Mouse (Mus musculus) ovary, adult 18-20 months (tissue): ENCODE measurements around the gene Gemin2.
"Not testable (repeated sequence)": the region's sequence is repeated elsewhere in the genome, so short reads cannot be mapped to it uniquely, and the experiment has no call there.

ENCODE experiments used
- DNase-seq: peaks from one replicate; pipeline ENCODE4 v3.0.0; 2022; ENCODE audit warnings: low spot score, mixed read lengths

Gene Gemin2

DNA sequence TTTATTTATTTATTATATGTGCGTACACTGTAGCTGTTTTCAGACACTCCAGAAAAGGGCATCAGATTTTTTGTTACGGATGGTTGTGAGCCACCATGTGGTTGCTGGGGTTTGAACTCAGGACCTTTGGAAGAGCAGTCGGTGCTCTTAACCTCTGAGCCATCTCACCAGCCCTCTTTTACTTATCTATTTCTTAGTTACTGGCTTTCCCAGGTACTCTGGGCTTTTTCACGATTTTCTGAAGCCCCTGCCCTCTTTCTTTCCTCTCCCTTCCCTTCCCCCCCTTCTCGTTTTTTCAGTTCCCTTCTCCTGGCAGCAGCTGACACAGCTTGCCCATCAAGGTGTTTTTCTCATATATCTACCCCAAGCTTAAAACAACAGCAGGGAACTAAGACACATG, 45.0 kb downstream of the Gemin2 start:
- DNase-seq, result not testable (repeated sequence)

DNA sequence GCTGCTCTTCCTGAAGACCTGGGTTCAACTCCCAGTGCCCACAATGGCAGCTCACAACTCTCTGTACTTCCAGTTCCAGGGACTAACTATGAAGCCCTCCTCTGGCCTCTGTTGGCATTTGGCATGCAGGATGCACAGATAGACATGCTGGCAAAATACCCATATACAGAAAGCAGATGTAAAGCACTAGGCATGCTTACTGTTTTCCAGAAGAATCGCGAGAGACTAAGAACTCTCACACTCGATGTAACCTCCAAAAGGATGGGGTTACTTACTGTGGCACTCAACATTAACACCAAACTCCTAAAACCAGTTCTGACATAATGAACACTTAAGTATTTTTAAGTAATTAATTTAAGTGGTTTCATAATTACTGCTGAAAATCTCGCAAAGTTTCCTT, 47.1 kb downstream of the Gemin2 start:
- no peak for DNase-seq

DNA sequence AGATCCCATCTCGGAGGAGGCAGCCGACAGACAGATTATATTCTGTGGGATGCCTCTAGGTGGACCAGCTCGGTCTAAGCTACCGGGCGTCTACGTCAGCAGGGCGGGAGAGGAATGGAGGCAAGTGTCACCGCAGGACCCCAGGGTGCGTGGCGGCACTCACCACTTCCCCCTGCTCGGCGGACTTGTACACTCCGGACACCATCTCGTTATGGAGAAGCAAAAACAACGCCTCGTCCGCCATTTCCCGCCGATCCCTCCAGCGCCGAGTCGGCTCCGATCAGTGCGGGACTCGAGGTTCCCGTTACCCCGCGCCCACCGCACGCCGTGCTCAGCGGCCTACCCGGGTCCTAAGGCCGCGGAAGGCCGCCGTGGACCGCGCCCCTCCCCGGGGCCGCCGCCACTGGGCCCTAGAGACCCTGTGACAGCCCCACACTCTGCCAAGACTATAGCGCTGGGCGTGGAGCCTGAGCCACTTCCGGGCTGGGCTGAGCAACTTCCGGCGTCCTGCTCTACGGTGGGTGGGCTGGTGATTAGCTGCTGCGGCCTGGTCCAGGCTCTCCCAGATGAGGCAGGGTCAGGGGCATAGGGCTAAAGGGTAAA, 47.9 kb downstream of the Gemin2 start, which contains the start of gene Trappc6b:
TSS of gene Trappc6b (minus strand) at position 480 of the 603 bp plus-strand sequence.
- DNase-seq, result peak; percentile 66

DNA sequence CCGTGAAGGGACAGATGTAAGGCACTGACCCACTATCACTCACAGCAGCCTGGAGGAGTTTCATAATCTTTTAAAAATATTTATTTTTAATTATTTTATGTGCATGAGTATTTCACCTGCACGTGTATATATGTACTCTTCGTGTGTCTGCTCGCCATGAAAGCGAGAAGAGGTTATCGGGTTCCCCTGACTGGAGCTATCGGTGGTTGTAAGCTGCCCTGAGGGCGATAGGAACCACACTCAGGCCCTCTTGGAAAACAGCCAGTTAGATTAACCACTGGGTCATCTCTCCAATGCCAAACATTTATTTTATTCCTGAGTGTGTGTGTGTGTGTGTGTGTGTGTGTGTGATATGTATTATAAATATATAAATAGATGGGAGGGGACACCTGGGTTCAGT, 51.6 kb downstream of the Gemin2 start:
- no peak for DNase-seq

DNA sequence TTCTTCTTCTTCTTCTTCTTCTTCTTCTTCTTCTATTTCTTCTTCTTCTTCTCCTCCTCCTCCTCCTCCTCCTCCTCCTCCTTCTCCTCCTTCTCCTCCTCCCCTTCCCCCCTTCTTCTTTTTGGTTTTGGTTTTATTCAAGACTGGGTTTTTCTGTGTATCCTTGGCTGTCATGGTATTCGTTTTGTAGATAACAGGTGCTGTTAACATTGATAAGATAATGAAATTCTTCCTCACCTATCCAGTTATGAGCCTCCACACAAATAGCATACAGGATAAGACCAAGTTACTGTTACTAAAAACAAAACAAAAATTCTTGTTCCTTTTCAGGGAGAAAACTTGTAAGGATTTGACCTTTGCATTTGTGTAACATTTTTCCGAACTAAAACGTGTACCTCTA, 52.6 kb downstream of the Gemin2 start:
- no peak for DNase-seq

DNA sequence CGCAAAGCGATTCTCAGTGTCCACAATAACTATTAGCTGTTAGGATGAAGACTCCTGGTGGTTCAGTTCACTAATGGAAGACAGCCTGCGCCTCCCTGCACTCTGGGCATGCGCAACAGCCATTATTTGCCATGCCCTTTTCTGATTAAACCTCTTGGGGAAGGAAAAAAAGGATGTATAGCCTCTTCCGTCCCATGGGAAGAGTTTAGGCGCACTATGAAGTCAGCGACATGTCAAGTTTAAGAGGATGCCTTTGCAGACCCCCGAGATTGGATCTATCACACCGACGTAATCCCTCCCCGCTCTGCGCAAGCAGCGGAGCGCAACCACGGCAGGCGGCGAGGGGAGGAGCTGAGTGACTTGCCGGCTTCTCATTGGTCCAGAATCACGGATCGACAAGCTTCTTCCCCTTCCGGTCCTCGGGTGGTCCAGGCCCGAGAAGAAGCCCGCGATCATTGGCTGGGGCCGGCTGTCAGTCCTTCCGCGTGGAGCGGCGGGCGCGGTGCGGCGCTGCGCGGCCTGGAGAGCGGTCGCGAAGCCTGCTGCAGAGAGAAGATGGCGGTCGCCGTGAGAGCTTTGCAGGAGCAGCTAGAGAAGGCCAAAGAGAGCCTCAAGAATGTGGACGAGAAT, 53.4 kb downstream of the Gemin2 start, which contains the start of gene Pnn:
TSS of gene Pnn (plus strand) at position 437 of the 630 bp plus-strand sequence.
- DNase-seq, result peak; percentile 97

DNA sequence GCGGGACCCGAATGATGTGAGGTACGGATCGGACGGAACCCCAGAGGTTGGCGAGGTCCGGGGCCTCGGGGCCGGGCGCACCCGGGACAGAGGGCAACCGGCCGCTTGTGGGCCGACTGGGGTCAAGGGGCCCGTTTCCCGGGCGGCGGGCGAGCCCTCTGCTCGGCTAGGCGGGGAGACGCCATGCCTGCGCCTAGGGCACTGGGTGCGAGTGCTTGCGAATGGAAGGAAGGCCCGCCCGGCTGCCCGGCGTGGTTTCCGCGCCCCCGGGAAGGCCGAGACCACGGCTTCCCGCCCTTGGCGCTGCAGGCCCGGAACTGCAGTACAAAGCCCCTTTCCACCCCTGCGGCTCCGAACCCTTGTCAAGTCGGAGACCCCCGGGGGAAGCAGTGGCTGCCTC, 53.9 kb downstream of the Gemin2 start:
- DNase-seq, result peak; percentile 7

DNA sequence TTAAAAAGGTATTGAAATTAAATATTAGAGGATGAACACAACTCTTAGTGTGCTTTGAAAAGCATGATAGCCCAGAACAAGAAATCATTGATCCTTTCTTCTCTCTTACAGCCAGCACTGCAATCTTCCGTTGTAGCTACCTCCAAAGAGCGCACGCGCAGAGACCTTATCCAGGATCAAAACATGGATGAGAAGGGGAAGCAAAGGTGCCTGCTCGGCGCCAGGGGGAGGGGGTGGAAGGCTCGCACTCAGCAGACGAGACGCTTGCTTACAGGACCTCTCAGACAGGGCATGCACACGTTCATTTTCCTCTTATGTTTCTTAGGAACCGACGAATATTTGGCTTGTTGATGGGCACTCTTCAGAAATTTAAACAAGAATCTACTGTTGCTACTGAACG, 55.6 kb downstream of the Gemin2 start:
- DNase-seq, result no peak

DNA sequence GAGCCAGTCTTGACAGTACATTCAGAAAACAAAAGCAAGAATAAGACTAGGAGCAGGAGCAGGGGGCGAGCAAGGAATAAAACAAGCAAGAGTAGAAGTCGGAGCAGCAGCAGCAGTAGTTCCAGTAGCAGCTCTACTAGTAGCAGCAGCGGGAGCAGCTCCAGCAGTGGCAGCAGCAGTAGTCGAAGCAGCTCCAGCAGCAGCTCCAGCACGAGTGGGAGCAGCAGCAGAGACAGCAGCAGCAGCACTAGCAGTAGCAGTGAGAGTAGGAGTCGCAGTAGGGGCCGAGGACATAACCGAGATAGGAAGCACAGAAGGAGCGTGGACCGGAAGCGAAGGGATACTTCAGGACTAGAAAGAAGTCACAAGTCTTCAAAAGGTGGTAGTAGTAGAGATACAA, 59.1 kb downstream of the Gemin2 start:
- DNase-seq, result no peak

DNA sequence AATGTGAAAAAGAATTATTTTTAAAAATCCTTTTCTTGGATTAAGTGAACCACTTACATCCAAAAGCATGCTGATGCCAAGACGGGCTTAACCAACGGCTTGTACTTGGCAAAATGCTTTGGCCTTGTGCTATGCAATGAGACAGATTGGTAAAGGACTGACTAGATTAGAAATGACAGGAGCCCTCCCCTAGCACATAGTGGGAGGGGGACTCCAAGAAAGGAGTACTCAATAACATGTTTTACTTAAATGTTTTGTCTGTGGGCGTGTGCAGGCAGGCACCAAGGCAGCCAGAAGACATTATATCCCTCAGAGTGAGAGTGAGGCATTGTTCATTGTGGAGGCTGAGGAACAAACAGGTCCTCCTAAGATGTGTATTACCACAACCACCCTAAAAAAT, 60.9 kb downstream of the Gemin2 start:
- no peak for DNase-seq

DNA sequence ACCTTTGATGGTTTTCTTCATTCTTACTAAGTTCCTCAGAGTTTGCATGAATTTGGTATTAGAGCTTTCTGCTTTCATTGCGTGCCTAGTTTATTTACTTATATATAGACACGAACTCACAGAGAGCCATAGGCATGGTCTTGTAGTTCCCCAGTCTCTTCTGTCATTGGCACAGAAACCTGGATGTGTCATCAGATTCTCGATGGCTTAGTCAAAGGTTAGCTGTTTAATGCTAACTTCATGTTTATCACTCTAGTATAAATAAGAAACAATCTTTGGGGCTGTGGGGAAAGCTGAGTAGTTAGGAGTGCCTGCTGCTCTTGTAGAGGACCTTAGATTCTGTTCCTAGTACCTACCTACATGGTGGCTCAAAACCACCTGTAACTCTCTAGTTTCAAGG, 63.8 kb downstream of the Gemin2 start:
- DNase-seq, result no peak

DNA sequence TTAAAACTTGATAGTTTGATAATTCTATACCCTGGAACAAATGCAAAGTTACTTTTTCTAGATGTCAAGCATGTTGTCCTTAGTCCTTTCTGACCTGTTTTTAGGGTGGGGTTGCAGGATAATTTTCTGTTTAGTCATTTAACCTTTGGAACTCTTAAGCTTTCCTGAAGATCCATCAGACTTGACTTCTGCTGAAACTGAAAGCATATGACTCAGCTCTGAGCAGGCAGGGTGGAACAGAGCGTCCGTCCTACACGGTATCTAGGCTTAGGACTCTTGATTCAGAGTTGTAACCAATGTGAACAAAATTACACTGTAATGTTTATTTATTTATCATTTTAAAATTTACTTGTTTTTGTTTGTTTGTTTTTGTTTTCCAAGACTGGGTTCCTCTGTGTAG, 64.7 kb downstream of the Gemin2 start:
- no peak for DNase-seq
